Mouse (Mus musculus) thymus, adult 2 months (tissue): ENCODE data around the gene Sertad4.

Source experiments
- CTCF ChIP-seq: fragments of 200-500 bp; IDR thresholded peaks from 2 replicates; pipeline ENCODE4 v1.5.1; 2012; ENCODE audit warnings: mild to moderate bottlenecking, control low read depth, low read length, moderate library complexity, borderline replicate concordance; ENCODE audit not compliant: control insufficient read depth, poor library complexity, insufficient read depth; ENCODE audit errors: extremely low read depth
- POLR2A ChIP-seq: fragments of 200-500 bp; IDR thresholded peaks from 2 replicates; pipeline ENCODE4 v1.6.1; 2012; ENCODE audit warnings: mild to moderate bottlenecking, low read length, control low read depth, moderate library complexity; ENCODE audit not compliant: control insufficient read depth, poor library complexity, insufficient read depth; ENCODE audit errors: extremely low read depth

DNA sequence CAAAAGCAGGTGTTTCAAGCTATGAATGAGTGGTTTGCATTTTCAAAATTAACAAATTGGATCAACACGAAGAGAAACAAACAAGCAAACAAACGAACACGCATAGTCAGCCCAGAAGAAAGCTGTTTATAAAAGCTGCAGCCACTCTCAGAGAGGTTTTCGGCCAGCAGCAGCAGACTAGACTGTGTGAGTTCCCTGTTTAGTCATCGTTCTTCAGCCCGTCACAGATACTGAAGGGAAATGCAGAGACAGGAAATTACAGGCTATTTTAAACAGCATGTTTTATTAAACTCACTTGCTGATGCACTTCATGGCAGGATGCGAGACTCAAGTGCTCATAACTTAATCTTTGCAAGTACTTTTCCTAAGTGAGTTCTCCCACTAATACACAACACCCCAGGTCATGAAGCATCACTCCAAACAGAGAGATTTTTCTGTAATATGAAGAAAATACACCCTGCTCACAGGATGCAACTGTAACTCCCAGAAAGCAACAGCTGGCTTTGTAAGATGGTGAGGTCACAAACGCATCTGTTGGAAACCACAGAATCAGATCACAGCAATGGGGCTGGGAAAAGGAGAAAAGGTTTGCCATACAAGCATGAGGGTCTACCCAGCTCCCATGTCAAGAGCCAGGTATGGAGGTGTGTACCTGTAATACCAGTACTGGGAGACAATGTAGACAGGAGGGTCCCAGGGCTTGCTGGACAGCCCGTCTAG lies 14.3 kb downstream of the Sertad4 start:
- TF ChIP-seq CTCF, result no peak
- TF ChIP-seq POLR2A, result no peak
